Mouse (Mus musculus) heart, postnatal 0 days (tissue): ENCODE results near the gene Ranbp3.

Source experiments
- CTCF ChIP-seq: IDR thresholded peaks from 2 replicates; pipeline ENCODE4 v1.5.1; 2016; ENCODE audit warnings: antibody characterized with exemption, control low read depth, low read depth
- EP300 ChIP-seq: IDR thresholded peaks from 2 replicates; pipeline ENCODE4 v1.6.1; 2016; ENCODE audit warnings: antibody characterized with exemption, low read depth

DNA sequence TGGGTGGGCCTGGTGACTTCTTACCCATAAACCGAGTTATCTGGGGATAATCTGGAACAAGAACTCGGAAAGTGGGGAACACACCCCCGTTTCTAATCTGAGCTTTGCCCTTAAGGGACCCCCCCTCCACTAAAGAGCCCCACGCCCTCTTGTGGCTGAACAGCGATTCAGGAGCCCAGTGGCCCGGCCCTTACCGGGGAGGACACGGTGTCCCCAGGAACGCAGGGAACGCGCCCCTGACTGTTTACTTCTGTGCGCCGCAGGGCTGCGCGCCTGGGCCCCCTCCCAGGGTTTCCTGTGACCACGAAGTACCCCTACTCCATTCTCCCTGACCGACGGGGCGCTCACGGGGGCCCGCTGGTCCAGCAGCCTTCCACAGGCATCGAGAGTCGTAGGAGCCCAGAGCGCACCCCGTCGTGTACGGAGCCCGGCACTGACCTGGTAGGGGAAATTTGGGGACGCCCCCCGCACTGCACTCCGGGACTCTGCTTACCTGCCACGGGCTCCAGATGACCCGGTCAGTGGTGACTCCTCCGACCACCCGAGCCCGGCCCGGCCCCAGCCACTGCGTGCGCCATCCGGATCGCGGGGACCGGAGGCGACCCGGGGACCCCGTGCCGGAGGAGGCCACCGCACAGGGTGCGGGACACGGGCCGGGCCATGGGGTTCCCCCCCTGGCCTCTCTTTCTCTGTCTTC lies 83.8 kb downstream of the Ranbp3 start:
- TF ChIP-seq EP300 (no peak), CTCF (peak; percentile 51)
